Mouse (Mus musculus) megakaryocyte-erythroid progenitor cell, adult 5-6 weeks (primary cell): ENCODE data around the gene Nsd1. TPM values are rescaled to one million over a fixed set of nuclear protein-coding genes. Genes with fewer than 3 reads are reported as not detected.
A peak's percentile ranks its signal among the peaks of the same experiment; 100 is the strongest.
"Not testable (repeated sequence)": the region's sequence is repeated elsewhere in the genome, so short reads cannot be mapped to it uniquely, and the experiment has no call there.

ENCODE experiments used
- ATAC-seq: replicated peaks from 2 replicates; pipeline ENCODE4 v1.8.0; 2016; ENCODE audit warnings: mild to moderate bottlenecking, inconsistent platforms; ENCODE audit not compliant: severe bottlenecking, poor library complexity, low FRiP score, low TSS enrichment
- total RNA-seq, 2 experiments: library from RNA; stranded (forward) in 1 of 2; stranded (reverse) in 1 of 2; fragments of 200-1000, 215-1000 nt in 1 of 2; fragments of >200 nt in 1 of 2; fragmentation: Nextera tagmentation in 1 of 2; gene quantifications; 2 replicates each; pipeline ENCODE4 v1.2.3; 2014 to 2017

The Nsd1 gene
- total RNA-seq, 2 experiments from 2014 or later, result 77.3 to 99.4 TPM

- ATAC-seq, result peak; percentile 9
Measured at GRCm38 (mm10) chr13:55189531-55190107, 20.0 kb upstream of the Nsd1 start.

GRCm38 (mm10) chr13:55190121-55190868 is 19.3 kb upstream of the Nsd1 start:
- ATAC-seq, result peak; percentile 99

- ATAC-seq, result no peak
Measured at GRCm38 (mm10) chr13:55191535-55191934, 18.0 kb upstream of the Nsd1 start.

GRCm38 (mm10) chr13:55202758-55203157 is 6.8 kb upstream of the Nsd1 start:
- ATAC-seq, result not testable (repeated sequence)

- ATAC-seq, result no peak
Measured at GRCm38 (mm10) chr13:55203740-55204139, 5.8 kb upstream of the Nsd1 start.

GRCm38 (mm10) chr13:55204667-55205389 is 4.8 kb upstream of the Nsd1 start:
- no peak for ATAC-seq

GRCm38 (mm10) chr13:55205448-55206205 is 4.0 kb upstream of the Nsd1 start:
- ATAC-seq, result no peak

GRCm38 (mm10) chr13:55208837-55209648 is 539 bp upstream of the Nsd1 start:
- peak; percentile 45; the same call in 1 of the 2 replicates for ATAC-seq

GRCm38 (mm10) chr13:55210193-55210970 is 800 bp downstream of the Nsd1 start:
- ATAC-seq, result peak; percentile 31

GRCm38 (mm10) chr13:55210971-55211220 is 1.3 kb downstream of the Nsd1 start:
- ATAC-seq, result no peak; the same call in 1 of the 2 replicates

- peak; percentile 48 for ATAC-seq
Measured at GRCm38 (mm10) chr13:55211221-55212010, 1.8 kb downstream of the Nsd1 start.

GRCm38 (mm10) chr13:55212011-55212360 is 2.4 kb downstream of the Nsd1 start:
- ATAC-seq, result 0 out of 2 replicates have a peak, but pooled peaks have one; percentile 17

- ATAC-seq, result no peak
Measured at GRCm38 (mm10) chr13:55212361-55213137, 3.0 kb downstream of the Nsd1 start.

- ATAC-seq, result no peak
Measured at GRCm38 (mm10) chr13:55213138-55213806, 3.7 kb downstream of the Nsd1 start.

- ATAC-seq, result no peak
Measured at GRCm38 (mm10) chr13:55224364-55224763, 14.8 kb downstream of the Nsd1 start.

- no peak for ATAC-seq
Measured at GRCm38 (mm10) chr13:55230701-55231100, 21.1 kb downstream of the Nsd1 start.

GRCm38 (mm10) chr13:55243205-55243604 is 33.6 kb downstream of the Nsd1 start:
- no peak for ATAC-seq
